Mouse (Mus musculus) layer of hippocampus, adult 18-20 months (tissue): ENCODE measurements at regions not wholly inside any gene's neighbourhood (a gene's known extent, or its start where the extent isn't known, plus 50 kb on each side); places are given as distances from the start of the nearest gene placed in this dataset.

ENCODE experiments used
- DNase-seq, 2 experiments: peaks; one replicate each; pipeline ENCODE4 v3.0.0; 2022; ENCODE audit warnings: low spot score in 2 of 2

DNA sequence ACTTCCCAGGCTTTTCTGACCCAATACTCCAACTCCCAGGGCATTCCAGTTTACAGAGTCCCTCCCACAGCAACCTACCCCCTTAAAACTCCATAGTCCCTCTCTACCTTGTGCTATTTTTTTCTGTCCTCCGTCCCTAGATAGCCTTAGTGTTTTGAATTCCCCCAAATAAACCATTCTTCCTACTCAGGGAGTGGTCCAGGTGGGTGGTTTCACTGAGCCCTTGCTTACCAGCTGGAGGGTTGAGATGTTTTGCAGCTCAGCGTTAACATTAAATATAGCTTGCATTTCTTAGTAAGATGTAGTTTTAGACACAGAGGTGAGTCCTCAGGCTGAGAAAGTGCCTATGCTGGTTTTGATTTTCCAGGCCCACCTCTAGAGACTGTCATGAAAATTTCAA is 313.0 kb downstream of the Bmper start:
- no peak for DNase-seq

GRCm38 (mm10) chr9:23538051-23538450 is 315.2 kb downstream of the Bmper start:
- DNase-seq = no peak

- DNase-seq = no peak
These were observed 328.8 kb downstream of the Bmper start for GRCm38 (mm10) chr9:23551692-23552091.

GRCm38 (mm10) chr9:23553766-23554165 is 330.9 kb downstream of the Bmper start:
- no peak for DNase-seq

DNA sequence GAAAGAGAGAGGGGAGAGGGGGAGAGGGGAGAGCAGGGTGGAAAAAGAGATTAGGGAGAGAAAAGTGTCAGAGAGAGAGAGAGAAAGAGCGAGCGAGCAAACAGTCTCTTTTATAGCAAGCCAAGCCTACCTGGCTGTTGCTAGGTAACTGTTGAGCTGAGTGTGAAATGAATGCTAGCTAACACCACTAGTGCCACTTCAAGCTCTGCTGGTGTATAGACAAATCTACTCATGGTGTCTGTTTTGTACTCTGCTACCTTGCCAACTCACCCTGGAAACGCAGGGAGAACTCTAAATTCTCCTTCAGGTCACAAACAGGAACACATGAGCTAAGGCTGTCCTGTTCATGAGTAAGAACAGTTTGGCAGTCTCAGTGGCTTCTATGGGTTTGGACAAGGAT is 334.7 kb downstream of the Bmper start:
- no peak for DNase-seq

DNA sequence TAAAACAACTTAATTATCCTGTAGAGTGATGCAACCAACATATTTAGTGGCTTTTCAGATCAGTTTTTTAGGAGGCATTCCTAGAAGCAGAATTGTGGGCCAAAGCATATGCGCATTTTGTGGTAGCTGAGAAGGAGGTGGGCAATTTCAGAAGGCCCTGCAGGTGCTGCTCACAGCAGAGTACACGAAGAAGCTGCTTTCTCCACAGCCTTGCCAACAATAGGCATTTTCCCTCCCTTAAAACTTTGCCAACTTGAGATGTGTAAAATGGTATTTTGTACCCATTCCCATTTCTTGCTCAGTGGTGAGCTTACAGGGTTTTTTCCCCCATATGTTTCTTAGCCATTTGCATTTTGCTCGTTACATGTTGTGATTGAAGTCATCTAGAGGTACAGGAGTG is 339.0 kb downstream of the Bmper start:
- DNase-seq = no peak

- no peak for DNase-seq
These were observed 344.2 kb downstream of the Bmper start for GRCm38 (mm10) chr9:23567081-23567480.

DNA sequence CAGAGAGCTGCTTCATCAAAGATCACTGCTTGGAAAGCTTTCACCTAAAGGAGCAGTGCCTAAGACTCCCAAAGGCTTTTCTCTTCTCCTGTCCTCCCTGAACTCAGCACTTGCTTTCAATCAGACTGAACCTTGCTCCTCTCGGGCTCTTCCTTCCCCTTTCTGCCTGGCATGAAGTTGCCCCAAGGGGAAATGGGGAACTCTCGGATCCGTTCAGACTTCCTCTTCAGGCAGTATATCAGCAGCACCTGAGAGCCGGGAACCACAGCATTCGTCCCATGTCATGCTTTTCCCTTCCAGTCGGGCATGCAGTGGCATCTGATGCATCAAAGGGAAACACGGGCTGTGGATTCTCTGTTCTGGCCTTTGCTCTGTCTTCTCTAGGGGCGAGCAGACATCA is 347.3 kb downstream of the Bmper start:
- DNase-seq = no peak

DNA sequence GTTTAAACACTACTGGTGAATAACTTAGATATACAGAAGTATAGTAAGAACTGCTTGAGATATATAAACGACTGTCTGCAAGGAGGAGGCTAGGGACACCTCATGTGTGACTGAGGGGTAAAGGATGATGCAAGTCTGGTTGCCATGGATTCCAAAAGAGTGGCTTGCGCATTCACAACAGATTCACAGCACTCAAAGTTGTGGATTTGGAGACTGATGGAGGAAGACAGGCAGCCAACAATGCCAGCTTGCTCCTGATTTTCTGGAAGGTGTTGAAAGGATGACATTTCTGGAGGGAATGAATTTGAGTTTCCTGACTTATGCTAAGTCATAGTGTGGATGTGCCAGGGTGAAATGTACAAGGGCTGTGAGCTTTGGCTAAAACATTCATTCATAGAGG is 353.4 kb downstream of the Bmper start:
- no peak for DNase-seq

DNA sequence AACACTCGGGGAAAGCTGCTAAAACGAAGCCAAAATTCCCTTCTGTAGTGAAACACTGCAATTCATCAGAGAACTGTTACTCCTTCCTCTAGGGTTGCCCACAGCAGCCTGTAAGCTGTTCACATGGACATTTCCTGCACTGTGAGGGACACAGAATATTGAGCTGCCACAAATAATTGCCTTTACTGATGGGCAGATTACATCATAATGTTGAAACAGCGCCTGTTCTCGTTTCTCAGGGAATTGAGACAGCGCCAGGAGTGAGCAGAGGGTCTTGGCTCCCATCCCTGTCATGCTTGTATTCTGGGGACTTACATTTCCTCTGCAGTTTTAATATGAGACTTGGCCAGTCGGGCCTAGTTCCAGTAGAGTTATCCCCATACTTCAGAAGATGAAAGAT is 357.3 kb downstream of the Bmper start:
- DNase-seq = peak in 1 of 2 experiments; percentile 38

DNA sequence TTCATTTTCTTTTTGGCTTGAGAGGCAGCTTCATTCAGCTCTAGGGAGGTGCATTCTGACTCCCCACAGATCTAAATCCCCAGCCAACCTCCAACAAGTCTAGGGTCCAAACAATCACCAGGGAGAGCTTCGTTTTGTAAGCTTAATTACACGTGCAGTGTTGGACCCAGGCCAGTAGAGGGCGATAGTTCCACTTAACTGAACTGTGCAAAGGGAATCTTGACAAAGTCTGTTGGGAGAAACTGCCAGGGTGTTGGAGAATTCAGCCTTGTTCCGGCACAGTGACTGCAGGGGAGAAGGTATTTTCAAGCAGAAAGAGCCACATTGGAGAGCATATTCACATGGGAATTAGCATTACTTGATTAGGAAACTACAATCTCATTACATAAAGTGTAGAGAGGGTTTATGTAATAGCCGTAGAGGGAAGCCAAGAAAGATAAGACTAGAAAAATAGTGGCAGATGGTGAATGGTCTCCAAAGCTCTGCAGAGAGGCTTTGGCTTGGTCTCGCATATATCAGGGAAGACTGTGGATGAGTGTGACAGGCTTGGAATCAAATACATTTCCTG is 358.2 kb downstream of the Bmper start:
- DNase-seq = peak; percentile 88 to 92

DNA sequence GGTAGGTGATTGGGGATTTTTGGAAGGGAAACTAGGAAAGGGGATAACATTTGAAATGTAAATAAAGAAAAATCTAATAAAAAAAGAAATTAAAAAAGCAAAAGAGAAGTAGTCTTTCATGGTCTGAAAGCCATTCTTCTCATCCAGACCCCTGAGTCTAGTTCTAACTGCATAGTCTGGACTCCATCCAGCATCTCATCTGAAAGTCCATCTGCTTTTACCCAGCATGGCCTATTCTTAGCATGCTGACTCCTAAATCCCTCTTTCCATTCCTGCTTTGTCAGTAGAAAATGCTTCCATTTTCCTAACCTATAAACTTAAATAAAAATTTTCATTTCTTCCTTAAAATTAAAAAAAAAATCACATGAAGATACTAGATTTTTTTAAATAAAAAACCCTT is 361.7 kb downstream of the Bmper start:
- DNase-seq = no peak

- no peak for DNase-seq
These were observed 366.1 kb downstream of the Bmper start for GRCm38 (mm10) chr9:23589024-23589423.

GRCm38 (mm10) chr9:23591906-23592305 is 369.0 kb downstream of the Bmper start:
- no peak for DNase-seq

- DNase-seq = no peak
These were observed 377.7 kb downstream of the Bmper start for GRCm38 (mm10) chr9:23600623-23601022.
